Mouse (Mus musculus) megakaryocyte-erythroid progenitor cell, adult 5-6 weeks (primary cell): ENCODE data around the gene Tenm4. TPM values are rescaled to one million over a fixed set of nuclear protein-coding genes. Genes with fewer than 3 reads are reported as not detected.

Source experiments
- ATAC-seq: replicated peaks from 2 replicates; pipeline ENCODE4 v1.8.0; 2016; ENCODE audit warnings: mild to moderate bottlenecking, inconsistent platforms; ENCODE audit not compliant: severe bottlenecking, poor library complexity, low FRiP score, low TSS enrichment
- total RNA-seq, 2 experiments: library from RNA; stranded (forward) in 1 of 2; stranded (reverse) in 1 of 2; fragments of 200-1000, 215-1000 nt in 1 of 2; fragments of >200 nt in 1 of 2; fragmentation: Nextera tagmentation in 1 of 2; gene quantifications; 2 replicates each; pipeline ENCODE4 v1.2.3; 2014 to 2017

The Tenm4 gene
- total RNA-seq, 2 experiments from 2014 or later, result 0.14 TPM; not detected in 1

DNA sequence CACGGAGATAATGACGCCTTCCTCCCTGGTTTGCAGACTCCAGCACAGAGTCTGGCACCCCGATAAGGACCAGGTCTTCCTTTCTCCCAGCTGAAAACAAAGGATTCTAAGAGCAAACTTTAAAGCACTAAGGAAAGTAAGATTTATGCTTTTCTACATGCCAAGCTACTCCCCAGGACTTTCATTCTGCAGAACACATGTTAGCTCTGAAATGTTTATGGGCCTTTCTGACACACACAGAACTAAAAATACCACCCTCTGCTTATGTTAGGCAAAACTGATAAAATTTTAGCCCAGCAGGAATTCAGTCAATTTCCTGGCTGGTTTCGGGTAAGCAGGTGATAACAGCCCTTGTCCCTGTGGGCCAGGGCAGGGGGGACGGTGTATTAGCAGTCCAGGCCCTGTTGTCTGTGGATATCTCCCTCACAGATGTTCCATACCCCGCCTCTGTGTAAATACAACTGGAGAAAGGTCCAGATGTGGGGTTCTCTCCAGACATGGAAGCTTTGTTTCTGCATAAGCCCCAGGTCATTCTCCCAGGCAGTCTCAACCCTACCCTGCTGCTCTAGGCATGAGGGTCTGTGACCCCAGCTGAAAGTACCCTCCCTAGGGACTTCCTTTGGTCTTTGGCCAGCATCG is 369.5 kb downstream of the Tenm4 start:
- no peak for ATAC-seq

DNA sequence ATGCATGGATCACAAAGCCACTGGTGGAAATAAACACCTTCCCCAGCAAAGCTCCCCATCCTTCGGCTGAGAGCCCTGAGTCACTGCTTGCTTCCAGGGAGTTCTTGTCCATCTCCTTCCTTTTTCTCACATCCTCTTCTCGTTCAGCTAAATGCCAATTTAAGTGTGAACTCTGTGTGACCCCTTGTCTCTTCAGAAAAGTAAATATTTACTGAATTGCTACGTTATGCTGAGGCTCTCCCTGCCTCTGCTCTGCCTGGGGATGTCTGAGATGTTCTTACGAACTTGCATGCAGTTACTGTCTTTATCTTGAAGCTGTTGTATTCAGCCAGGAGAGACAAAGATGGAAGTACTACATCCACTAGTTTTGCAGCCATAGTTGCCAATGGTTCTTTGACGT is 374.9 kb downstream of the Tenm4 start:
- ATAC-seq, result no peak

- ATAC-seq, result no peak
These were observed 380.8 kb downstream of the Tenm4 start for GRCm38 (mm10) chr7:96551809-96552208.

GRCm38 (mm10) chr7:96552292-96552860 is 381.3 kb downstream of the Tenm4 start:
- ATAC-seq, result no peak

GRCm38 (mm10) chr7:96554277-96554690 is 383.2 kb downstream of the Tenm4 start:
- no peak for ATAC-seq

DNA sequence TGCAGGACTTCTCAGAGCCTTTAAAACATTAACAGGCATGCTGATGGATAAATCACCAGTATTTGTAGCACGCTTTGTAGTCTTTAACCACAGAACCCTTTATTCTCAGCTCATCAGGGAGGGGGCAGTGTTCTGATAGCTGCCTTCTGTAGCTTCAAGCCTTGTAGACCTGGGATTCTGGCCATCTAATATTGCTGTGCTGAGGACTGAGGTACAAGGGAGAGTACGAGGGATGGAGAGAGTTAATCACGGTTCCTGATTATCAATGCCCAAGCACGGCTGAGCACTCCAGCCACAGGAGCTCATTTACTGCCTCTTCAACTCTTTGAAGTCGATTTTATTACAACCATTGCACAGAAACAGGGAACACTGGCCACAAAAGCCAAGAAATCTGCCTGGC is 384.2 kb downstream of the Tenm4 start:
- no peak for ATAC-seq

- ATAC-seq, result no peak
These were observed 385.7 kb downstream of the Tenm4 start for GRCm38 (mm10) chr7:96556756-96557155.

DNA sequence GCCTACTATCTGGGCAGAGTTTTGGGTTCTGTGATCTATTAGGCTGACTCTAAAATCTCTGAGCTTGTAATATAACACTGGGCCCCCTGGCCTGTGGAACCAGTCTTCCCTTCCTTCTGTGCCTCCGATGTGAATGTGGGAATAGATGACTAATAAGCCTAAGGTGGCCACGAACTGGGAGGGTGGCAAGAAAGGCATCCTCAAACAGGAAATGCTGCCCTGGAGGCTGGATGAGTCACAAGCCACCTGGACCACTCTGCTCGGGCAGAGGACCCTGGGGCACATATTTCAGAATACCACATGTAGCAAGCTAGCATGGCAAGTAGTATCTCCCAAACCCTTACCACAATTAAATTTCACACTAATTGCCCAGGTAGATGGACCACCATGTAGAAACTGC is 391.8 kb downstream of the Tenm4 start:
- ATAC-seq, result no peak

GRCm38 (mm10) chr7:96563329-96564065 is 392.5 kb downstream of the Tenm4 start:
- ATAC-seq, result no peak

- no peak for ATAC-seq
These were observed 394.8 kb downstream of the Tenm4 start for GRCm38 (mm10) chr7:96565806-96566205.

- ATAC-seq, result no peak
These were observed 395.2 kb downstream of the Tenm4 start for GRCm38 (mm10) chr7:96566260-96566659.

DNA sequence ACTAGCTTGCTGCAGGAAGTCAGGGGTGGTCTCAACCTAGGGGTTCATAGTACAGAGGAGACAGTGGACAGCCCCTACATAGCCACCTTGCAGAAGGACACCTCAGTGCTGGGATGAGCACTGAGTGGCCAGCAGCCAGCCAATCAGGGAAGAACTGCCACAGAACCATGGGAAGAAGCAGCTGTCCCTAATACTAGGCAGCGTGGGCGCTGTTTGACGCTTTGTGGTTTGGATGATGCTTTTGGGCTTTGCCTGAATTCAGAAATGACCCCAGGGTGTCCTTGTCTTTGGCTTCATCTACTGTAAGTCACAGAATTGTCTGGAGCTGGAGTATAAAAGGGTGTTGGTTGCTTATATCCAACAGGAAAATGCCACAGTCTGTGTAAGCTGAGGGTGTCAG is 397.0 kb downstream of the Tenm4 start:
- ATAC-seq, result no peak

DNA sequence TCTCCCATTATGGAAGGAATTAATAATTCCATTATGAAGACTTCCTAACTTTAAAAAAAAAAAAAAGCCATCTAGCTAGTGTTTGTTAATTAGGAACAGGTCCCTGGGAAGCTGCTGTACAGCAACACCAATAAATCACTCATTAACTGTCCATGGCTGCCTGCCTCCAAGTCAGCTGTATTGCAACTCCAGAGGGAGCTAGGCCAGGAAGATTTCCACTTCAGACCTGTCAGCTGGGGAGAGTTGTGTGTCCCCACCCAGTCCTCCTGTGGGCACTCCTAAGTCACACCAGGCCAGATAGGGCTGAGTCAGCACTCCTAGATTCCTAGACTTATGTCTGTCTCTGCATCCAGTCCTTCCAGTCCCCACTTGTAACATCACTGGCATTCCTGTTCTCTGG is 399.9 kb downstream of the Tenm4 start:
- ATAC-seq, result no peak

DNA sequence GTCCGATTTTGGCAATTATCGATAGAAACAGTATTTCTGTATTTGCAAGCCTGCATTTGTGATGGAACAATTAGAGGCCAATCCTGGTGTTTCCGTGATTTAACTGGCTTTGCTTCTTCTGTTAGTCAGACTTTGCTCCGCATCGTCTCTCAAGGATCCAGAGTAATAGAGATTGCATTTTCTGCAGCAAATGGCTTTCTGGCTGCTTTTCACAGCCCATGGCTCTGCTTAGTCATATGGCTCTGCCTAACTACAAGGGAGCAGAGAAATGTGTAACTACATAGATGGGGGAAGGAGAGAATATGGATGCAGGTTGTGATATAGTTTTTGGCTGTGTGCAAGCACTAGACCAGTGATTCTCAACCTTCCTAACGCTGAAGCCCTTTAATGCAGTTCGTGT is 401.9 kb downstream of the Tenm4 start:
- ATAC-seq, result no peak

GRCm38 (mm10) chr7:96575202-96575650 is 404.2 kb downstream of the Tenm4 start:
- no peak for ATAC-seq

DNA sequence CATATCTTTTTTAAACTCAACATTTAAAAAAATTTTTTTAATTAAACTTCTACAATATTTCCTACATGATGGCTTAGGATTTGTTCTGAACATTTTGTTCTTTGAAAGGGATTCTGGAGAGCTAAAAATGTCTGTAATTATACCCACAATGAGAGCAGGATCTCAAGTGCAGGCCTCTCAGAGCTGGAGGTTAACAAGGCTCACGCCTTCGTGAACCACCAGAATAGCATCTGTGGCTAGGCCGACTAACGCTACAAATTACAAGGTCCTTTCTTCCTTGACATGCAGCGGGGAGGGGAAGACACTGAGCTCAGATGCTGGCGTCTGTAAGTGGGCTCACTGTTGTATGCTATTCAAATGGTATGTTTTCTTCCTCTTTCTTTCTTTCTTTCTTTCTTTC is 411.7 kb downstream of the Tenm4 start:
- ATAC-seq, result no peak

GRCm38 (mm10) chr7:96587403-96587802 is 416.4 kb downstream of the Tenm4 start:
- no peak for ATAC-seq

DNA sequence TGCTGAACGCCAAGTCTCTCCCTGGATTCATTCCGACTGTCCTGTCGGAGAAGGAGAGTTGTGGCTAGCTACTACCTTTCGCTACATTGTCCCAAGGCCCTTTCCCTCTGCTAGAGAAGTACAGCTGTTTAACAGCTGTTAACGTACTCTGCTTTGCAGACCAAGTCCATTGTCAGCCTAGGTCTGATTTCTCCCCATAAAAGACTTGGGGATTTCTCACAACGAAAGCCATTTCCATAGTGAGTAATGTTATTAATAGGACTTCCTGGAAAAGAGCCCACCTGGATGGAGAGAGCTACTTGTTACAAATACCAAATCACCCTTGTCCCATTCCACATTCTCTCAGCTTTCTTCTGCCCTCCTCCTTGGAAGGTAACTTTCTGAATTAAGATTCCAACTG is 417.5 kb downstream of the Tenm4 start:
- no peak for ATAC-seq

DNA sequence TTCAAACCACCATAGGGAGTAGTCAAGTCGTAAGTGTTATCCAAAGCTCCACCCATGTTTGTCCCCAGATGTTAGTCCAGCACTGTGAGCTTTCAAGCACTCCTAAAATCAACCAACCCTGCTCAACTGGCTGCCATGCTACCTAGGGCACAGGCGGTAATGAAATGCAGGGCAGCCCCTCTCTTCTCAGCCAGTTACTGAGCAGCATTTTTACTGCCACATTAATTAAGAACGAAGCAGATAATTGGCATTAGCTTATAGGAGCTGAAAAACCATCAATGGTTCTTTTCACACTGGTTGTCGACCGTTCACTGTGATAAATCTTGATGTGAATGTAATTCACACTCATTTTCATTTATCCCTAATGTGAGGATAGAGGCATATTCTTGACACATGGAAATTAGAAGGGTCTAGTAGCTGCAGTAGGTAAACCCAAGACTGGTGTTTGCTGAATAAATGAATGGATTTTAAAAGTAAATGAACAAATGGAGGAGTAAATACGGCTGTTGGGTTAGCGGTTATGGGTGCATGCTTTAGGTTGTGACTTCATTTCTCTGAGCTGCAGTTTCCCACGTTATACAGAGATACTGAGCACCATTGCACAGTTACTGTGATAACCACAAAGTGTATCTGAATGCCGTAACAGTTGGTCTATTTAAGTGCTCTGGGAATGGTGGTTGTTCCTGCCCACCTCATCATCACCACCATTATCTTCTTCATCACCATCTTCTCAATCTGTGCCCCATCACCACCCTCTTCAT is 424.7 kb downstream of the Tenm4 start:
- ATAC-seq, result no peak
